Mouse (Mus musculus) skeletal muscle tissue, adult 2 months (tissue): ENCODE measurements around the gene Ptbp3.

ENCODE experiments used
- DNase-seq: peaks from one replicate; pipeline ENCODE4 v3.0.0-alpha.2; 2012; ENCODE audit warnings: low read depth, low spot score

Gene Ptbp3

GRCm38 (mm10) chr4:59437990-59438854 lies 110.9 kb downstream of the Ptbp3 start, which contains the start of gene Susd1:
TSS of gene Susd1 (minus strand) at chr4:59438633.
- DNase-seq, result no peak

- no peak for DNase-seq
Observed at GRCm38 (mm10) chr4:59435951-59436350, 113.2 kb downstream of the Ptbp3 start.

GRCm38 (mm10) chr4:59434039-59434438 lies 115.1 kb downstream of the Ptbp3 start:
- no peak for DNase-seq

DNA sequence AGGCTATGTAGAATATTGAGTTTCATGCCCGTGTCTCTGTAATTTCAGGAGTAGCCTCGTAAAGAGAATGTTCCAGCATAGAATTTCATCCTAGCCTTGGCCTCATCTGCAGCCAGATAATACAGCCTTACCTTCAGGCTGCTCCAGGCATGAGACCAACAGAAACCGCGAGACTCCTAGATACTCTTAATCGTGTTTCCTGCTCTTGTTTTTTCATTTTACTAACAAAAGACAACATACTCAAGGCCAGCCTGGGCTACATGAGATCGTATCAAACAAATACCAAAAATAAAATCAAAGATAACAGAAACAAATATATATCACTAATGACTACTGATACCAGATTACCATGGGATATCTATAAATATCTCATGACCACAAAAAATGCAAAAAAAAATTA lies 120.0 kb downstream of the Ptbp3 start:
- no peak for DNase-seq

- no peak for DNase-seq
Observed at GRCm38 (mm10) chr4:59426429-59426828, 122.7 kb downstream of the Ptbp3 start.

GRCm38 (mm10) chr4:59422808-59423207 lies 126.4 kb downstream of the Ptbp3 start:
- DNase-seq, result no peak

- DNase-seq, result no peak
Observed at GRCm38 (mm10) chr4:59422025-59422783, 127.0 kb downstream of the Ptbp3 start.
